Comparison of ENCODE assay signal across 30 mouse cellular contexts in the genomic region with DNA sequence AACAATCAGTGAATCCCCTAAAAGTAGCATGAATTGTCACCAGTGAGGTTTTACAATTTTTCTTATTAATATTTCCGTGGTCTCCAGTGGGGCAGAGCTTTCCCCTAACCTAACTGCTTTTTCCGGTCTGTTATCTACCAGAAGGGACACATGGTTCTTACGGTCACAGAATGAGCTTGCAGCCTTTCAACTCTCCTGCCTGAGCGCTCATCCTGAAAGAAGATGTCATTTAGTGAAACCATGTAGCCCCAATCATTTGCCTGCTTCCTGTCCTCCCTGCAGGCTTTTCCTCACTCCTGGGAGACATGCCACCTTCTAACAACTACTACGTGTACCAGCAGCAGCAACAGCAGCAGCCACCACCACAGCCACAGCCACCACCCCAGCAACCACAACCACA.
"Had no signal": no experiment of that assay in that cellular context is flagged by ENCODE, and none has a peak within 500 bp of the region (broad histone marks: within the 10 kb centered on the region; RNA-seq: fewer than 3 reads in every experiment).

No protein-coding gene starts in this region.

- H3K27ac ChIP-seq: heart, embryonic 13.5 days; heart, embryonic 15.5 days; hindbrain, embryonic 10.5 days; hindbrain, embryonic 12.5 days; hindbrain, embryonic 13.5 days; hindbrain, embryonic 14.5 days; hindbrain, embryonic 15.5 days; hindbrain, postnatal 0 days; intestine, embryonic 15.5 days; kidney, embryonic 15.5 days; kidney, postnatal 0 days; layer of hippocampus, adult 2 months; left cerebral cortex, adult 2 months had no signal

- H3K9me3 ChIP-seq: hindbrain, embryonic 12.5 days; hindbrain, embryonic 15.5 days; intestine, embryonic 15.5 days; kidney, embryonic 15.5 days had no signal

- H3K27me3 ChIP-seq: heart, embryonic 12.5 days; heart, embryonic 13.5 days; heart, embryonic 15.5 days; hindbrain, embryonic 12.5 days; hindbrain, embryonic 13.5 days; hindbrain, embryonic 15.5 days; intestine, embryonic 15.5 days; kidney, embryonic 15.5 days had no signal

- H3K4me2 ChIP-seq: heart, embryonic 11.5 days; heart, embryonic 12.5 days; heart, embryonic 13.5 days; heart, embryonic 15.5 days; hindbrain, embryonic 12.5 days; hindbrain, embryonic 13.5 days; hindbrain, embryonic 14.5 days; hindbrain, embryonic 15.5 days; intestine, embryonic 15.5 days; kidney, embryonic 15.5 days had no signal

- H3K9ac ChIP-seq: heart, embryonic 12.5 days; heart, embryonic 13.5 days; heart, embryonic 15.5 days; hindbrain, embryonic 12.5 days; hindbrain, embryonic 13.5 days; hindbrain, embryonic 14.5 days; hindbrain, embryonic 15.5 days; intestine, embryonic 15.5 days; kidney, embryonic 15.5 days had no signal

- DNase-seq: heart, postnatal 14 days; heart, postnatal 36 days; heart, postnatal 4 days; kidney, adult 11 months; kidney, adult 18-20 months; kidney, adult 2 months; kidney, adult 8-10 months; kidney, adult 9 months; kidney, postnatal 10 days; kidney, postnatal 14 days; kidney, postnatal 25 days; kidney, postnatal 36 days; kidney, postnatal 4 days; layer of hippocampus, adult 9-11 months; layer of hippocampus, postnatal 36 days had no signal

- H3K4me3 ChIP-seq: heart, embryonic 12.5 days; heart, embryonic 13.5 days; heart, embryonic 15.5 days; hindbrain, embryonic 10.5 days; hindbrain, embryonic 12.5 days; hindbrain, embryonic 13.5 days; hindbrain, embryonic 15.5 days; intestine, embryonic 15.5 days; kidney, embryonic 15.5 days; layer of hippocampus, adult 2 months; left cerebral cortex, adult 2 months had no signal

- H3K4me1 ChIP-seq: heart, embryonic 12.5 days; heart, embryonic 13.5 days; heart, embryonic 15.5 days; hindbrain, embryonic 10.5 days; hindbrain, embryonic 12.5 days; hindbrain, embryonic 13.5 days; hindbrain, embryonic 15.5 days; intestine, embryonic 15.5 days; kidney, embryonic 15.5 days had no signal
